Mouse (Mus musculus) left cerebral cortex, postnatal 10 days (tissue): ENCODE results near the gene Thada. TPM values are rescaled to one million over a fixed set of nuclear protein-coding genes. Genes with fewer than 3 reads are reported as not detected.

Source experiments
- DNase-seq, 2 experiments: peaks; one replicate each; pipeline ENCODE4 v3.0.0; 2021 to 2022; ENCODE audit warnings: low spot score in 2 of 2, mixed read lengths in 1 of 2; ENCODE audit errors: extremely low spot score in 1 of 2
- intact Hi-C: fragments of 180-260 bp; cut with DNase I; formaldehyde crosslinking; loops from one replicate; pipeline ENCODE4 v1.15.1; 2025
- total RNA-seq, 2 experiments: library from RNA; stranded (reverse); gene quantifications; 2 replicates each; pipeline ENCODE4 v1.2.3; 2021

The Thada gene
- total RNA-seq, 2 experiments from 2014 or later, result 13.3 to 13.8 TPM

DNA sequence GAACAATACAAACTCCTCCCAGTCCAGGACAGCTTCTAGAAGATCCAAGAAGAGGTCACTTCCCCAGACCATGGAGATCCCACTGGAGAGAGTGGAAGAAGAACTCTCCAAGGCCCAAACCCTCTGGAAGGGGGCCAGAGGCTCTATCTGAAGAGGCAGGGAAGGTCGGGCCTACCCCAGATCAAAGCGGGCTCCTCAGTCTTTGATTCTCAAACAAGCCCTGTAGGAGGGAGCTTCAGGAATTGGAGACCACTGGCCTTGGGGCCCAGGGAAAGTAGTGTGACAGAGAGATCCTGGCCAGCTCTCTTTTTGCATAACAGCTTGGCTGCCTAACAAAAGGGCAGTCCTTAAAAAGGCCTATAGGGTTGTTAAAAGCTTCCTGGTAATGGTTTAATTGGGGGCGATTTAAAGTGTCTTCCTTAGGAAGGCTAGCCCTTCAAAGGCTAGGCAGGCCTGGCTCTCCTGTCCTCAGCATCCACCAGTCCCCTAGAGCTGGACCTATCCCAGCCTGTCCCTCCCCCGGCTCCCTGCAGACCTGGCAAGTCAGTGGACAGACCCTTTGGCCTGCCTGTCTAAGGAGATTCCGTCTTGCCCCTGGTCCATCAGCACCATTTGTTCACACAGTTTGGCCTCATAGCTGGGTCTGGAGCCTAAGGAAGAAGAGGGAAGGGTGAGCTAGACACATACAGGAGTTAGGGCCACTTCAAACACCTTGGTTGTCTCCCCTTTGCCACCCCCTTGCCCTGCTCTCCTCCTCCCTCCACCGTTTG is 313.6 kb downstream of the Thada start:
- DNase-seq, result peak in 1 of 2 experiments; percentile 37
- intact Hi-C loops, result no loop called here

DNA sequence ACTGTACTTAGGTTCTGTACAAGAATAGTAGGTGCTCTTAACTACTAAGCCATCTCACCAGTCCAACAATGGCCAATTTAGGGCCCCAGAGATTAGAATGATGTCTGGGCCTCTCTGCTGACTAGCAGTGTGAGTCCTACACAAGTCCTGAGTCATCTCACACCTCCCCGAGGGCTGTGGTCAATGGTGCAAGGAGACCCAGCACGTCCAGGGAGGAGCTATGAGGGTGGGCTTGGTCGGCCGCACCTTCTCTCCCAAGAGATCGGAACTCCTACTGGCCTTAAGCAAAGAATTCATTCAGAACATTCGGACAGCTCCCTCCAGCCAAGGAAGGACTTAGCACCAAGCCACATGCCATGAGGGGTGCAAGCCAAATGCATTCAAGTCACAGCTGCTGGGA is 314.7 kb downstream of the Thada start:
- peak in 1 of 2 experiments; percentile 19 for DNase-seq
- intact Hi-C loops, result no loop called here

DNA sequence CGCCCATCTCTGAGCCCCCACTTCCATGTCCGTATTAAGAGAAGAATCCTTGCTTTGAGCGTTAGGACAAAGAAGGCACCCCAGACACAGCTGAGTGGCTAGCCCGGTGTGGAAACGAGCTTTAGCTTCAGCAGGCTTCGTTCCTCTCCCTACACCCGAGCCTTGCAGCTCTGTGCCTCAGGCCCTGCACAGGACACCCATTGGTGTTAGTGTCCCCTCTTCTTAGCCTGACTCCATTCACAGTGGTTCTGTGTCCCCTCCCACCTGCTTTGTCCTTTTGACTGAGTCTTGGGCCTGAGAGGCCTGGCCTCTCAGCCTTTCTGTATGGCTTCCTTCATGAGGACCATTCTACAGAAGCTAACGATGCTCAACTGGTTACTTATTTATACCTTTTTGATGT is 315.7 kb downstream of the Thada start:
- peak in 1 of 2 experiments; percentile 8 for DNase-seq
- intact Hi-C loops, result no loop called here

DNA sequence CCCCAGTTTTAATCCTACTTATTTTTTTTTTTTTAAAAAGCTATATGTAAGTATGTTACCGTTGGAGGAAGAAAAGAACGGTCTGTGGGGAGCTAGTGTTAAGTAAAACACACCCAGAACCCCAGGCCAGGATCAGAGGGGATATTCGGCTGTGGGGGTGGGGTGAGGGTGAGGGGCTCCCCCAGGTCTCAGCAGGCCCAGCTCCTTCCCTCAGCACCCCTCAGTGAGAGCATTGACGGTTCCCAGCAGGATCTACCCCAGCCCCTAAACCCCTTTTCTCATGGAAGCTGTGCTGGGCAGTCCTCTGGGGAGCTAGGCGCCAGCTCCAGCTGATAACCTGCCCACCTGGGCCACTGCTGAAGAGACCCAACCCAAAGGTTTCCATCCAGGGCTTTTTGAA is 316.4 kb downstream of the Thada start:
- intact Hi-C loops, result no loop called here
- peak in 1 of 2 experiments; percentile 22 for DNase-seq

DNA sequence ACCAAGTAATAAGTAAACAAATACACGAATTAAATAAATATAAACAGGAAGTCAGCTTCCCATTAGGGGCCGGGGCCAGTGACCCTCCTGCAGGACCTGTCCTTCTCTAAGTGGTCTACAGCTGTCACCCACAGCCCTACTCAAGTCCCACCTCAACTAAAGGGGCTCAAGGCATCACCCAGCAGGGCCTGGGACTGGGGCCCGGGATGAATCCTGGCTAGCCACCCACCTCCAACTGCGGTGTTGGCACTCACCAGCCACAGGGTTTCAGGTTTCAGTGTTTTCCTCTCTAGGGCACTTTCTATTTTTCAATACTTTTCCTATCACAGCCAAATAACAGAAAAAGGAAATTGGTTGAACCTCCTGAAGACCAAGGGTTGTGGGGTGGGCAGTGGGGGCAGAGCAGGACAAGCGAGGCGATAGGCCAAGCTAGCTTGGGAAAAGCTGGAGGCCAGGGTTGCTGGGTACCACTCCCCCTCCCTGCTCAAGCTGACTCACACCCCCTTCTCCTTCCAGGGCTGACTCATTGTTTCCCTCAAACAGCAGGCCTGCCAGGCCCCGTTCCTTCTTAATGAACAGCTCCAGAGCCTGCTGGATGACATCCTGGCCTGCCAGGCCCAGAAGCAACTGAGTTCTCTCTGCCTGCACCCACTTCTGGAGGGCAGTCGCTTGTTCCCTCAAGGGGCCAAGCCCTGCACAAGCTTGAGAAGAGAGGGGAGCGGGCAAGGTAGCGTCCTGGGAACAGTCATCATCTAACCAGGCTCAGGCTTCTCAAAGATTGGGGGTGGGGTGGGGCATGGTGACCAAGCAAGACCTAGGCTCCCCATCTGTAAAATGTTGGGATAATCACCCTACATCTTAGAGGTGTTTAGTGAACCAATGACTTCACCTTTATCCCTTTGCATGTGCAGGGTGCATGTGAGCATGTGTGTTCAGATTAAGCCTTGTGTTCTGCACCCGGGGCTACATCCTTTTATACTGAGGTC is 317.2 kb downstream of the Thada start:
- peak; percentile 59 to 71 for DNase-seq
- intact Hi-C loops, result no loop called here

DNA sequence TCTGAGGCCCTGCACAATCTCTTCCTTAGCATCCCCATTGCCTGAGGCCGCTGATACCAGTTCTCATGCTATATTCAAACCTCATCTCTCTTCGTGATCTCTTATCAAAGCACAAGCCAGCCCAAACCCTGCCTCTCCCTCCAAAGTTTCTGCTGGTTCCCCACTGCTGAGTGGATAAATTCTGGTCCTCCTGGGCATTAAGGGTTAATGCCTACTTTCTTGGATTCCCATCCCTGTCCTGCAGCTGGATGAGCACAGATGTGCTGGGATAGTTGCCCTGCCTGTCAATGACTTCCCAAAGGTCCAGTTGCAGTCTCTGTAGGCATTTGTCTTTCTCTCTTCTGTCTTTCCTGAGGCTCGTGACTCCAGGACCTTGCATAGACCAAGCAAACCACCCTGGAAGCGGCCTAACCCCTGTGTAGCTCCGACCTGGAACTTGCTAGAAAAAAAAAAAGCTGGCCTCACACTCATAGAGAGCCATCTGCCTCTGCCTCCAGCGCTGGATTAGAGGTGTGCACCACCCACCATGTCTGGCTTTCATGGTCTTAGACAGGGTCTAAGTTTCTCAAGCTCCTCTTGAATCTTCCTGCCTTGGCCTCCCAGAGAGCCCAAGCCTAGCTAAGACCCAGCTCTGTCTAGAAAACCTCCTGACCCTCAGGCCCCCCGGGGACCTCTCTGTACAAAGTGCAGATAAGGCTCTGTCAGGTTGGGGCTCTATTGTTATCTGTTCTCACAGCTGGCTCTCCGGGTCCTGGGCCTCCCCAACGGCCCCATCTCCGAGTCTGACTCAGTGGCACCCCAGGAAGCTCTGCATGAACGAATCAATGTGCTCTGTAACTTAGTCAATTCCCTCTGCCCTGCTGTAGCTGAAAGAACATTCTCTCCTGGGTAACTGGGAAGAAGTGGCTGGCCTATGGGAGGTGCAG is 318.6 kb downstream of the Thada start:
- intact Hi-C loops, result no loop called here
- peak in 1 of 2 experiments; percentile 14 for DNase-seq

DNA sequence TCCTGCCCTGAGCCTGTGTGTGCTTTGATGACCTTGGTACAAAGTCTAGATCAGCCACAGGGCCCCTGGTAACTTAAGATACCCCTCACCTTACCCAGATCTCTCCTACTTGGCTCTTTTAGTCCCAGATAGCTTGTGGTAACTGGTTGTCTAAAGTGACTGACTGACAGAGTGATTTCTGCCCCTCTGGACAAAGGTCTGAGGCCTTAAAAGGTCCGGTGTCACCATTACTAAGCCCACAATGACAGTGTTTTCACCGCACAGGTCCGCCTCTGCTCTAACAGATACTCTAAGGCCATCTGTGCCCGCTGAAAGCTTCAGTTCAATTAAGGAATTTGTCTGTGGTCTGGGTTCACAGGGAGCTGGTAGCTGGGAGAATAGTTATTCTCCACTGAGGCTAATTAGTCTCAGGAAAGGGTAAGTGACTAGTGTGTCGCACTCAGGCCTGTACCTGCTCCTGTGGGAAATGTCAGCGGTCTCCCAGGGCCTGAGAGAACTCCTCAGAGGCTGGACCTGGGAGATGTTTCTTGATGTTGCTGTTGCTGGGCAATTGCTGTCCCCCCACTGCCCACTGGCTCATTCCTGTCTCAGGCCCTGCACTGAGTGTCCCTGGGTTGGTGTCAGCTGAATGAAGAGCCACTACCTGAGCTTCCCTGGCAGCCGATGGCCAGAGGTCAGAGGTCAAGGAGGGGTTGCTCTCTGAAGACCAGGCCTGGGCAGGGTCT is 319.4 kb downstream of the Thada start:
- DNase-seq, result peak in 1 of 2 experiments; percentile 24
- intact Hi-C loops, result no loop called here

DNA sequence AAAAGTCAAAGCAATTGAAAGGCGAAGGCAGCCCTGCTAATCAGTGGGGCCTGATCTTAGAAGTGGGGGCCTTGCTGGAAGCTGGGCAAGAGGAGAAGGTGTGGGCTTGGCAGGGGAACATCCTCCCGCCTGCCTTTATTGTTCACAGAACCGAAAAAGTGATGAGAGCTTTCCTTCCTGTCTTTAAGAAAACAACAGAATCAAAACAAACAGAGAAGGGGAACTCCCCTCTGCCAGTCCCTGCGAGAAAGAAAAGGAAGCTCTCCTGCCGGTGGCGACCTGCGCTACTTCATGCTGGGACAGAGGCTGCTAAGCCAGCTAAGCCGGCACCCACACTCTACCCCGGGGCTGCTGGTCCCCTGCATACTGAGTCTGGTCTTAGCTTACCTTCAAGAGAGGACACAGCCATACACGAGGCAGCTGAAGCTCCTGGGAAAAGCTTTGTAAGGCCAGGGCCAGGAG is 320.1 kb downstream of the Thada start:
- intact Hi-C loops, result no loop called here

DNA sequence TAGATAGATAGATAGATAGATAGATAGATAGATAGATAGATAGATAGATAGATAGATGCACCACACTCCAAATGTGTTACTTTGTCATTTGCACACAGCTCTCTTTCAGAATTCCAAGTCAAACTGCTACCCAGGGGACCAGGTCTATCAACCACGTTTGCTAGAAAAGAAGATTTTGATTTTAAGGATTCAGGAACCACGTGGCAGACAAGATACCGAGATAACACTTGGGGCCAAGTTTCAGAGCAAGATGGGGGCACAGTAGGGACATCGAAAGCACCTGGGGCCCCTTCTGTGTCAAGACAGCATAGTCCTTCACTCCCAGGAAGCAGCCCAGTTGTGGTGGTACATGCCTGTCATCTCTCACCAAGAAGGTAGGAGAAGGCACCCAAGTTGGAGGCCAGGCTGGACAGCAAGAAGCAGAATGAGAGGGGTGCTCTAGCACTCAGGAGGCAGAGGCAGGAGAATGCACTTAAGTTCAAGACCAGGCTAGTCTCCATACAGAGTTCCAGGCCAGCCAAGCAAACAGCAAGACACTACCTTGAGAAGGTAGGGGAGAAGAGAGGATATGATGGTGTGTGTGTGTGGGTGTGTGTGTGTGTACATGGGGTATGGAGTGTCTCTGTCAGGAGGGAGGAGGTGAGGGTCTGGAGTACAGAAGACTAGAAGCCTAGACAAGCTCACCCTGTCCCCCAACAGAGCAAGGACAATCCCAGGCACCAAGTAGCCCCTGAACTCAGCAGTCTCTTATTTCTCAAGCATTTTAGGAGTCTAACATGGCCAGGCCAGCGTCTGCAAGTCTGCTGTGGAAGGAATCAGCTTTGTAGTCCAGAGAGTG is 321.0 kb downstream of the Thada start:
- DNase-seq, result no peak
- intact Hi-C loops, result no loop called here

More for the DNA sequence above, 320.1 kb downstream of the Thada start:
- DNase-seq, result peak in 1 of 2 experiments; percentile 55

DNA sequence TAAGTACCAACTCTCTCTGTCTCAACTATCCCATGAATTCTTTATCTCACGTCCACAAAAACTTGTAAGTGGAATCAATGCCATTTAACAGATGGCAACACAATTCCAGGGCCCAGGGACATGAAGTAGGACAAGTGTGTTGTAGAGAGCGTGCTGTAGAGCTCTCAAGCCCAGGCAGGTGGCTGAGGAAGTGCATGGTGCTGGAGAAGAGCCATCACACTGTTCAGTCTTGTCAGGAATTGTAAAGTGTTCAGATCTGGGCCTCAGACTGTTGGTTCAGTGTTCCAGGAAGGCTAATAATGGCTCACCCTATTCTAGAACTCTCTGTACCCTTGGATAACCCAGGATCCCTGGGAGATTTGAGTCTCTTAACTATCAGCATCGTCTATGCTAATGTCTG is 321.9 kb downstream of the Thada start:
- intact Hi-C loops, result no loop called here
- DNase-seq, result no peak

DNA sequence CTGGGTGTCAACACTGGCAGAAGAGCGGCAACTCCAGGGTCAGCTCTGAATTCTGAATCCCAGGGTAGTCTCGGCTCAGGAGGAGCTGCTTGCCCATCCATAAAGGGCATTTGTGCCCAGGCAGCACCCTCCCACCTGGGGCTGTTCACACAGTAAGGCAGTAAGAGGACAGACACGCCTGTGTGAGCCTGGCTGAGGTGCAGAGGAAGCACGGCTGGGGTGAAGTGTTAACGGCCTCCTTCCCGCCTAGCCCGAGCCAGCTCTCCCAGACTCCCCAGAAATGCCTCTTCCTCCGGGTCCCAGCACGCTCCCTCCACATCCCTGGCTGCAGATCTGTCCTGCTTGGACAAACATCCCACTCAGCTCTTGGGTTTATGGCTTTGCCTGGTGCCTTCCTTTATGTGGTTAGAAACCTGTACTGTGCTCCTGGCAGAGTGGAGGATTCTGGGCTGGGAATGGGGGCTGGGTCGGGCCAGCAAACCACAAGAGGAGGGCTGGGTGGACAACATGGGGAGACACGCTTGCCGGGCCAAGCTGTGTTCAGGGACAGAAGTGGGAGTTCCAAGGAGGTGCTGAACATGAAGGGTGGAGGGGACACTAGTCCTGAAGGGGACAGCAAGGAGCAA is 322.7 kb downstream of the Thada start:
- intact Hi-C loops, result no loop called here
- no peak for DNase-seq

DNA sequence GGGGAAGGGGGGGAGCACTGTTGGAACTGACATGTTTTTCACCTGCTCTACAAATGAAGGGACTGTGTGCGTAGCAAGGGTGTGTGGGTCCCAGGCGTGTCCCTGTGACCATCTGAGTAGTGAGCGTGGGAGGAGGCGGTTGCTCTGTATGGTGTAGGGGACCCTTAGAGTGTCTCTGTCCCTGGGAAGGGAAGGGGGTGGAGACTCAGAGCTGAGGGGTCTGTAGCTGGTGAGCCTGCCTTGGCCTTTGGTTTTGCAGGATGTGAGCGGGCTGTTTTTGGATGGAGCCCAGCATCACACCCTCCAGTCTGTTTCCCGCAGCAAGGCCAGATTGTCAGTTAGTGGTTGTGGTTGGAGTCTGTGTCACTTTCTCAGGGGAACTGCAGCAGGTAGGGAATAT is 324.3 kb downstream of the Thada start:
- intact Hi-C loops, result no loop called here
- peak in 1 of 2 experiments; percentile 51 for DNase-seq

DNA sequence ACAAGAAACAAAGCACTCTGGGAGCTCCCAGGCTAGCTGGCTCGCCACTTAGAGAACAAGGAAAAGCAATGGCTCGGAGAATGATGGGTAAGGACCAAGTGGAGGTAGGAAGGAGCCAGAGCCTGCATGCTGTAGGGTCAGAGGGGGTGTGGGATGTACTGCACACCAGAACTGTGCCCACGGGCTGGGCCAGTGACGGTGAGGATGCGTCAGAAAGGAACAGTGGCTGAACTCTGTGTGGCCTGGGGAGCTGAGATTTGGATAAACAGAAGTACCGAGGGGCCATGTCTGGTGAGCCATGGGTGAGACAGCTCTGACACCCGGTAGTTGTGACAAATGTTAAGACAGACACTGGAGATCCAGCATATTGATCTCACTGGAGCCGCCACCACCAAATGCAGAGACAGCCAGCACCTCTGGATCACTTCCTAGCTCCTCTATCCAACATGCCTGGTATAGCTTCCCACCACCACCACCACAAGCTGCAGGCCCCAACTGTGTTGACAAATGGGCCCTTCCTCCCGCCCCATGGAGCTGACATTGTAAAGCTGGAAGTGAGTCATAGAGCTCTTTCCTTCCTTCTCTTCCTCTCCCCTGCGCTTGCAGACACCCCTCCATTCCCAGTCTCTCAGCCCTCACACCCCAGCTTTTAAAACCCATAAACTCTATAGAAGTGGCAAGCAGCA is 325.0 kb downstream of the Thada start:
- intact Hi-C loops, result no loop called here
- DNase-seq, result no peak
